Mouse (Mus musculus) forebrain, embryonic 16.5 days (tissue): ENCODE measurements around the gene Shank3. TPM values are rescaled to one million over a fixed set of nuclear protein-coding genes. Genes with fewer than 3 reads are reported as not detected.

Experiments
- ATAC-seq: fragments of 200-750 bp; cut with Nextera tagmentation; 2 replicates; pipeline ENCODE4 v1.8.0; 2017; ENCODE audit warnings: mild to moderate bottlenecking, moderate library complexity
- H3K27ac ChIP-seq: fragments of 300-500 bp; sonication (generic); 2 replicates; pipeline ENCODE4 v1.5.1; 2014; ENCODE audit warnings: low read length, control low read depth
- H3K27me3 ChIP-seq: fragments of 300-500 bp; sonication (generic); replicated peaks from 2 replicates; pipeline ENCODE4 v1.6.1; 2014; ENCODE audit warnings: low read length; ENCODE audit not compliant: control insufficient read depth, insufficient read depth
- H3K36me3 ChIP-seq: fragments of 300-500 bp; sonication (generic); 2 replicates; pipeline ENCODE4 v1.6.1; 2014; ENCODE audit not compliant: control insufficient read depth, insufficient read depth
- H3K4me1 ChIP-seq: fragments of 300-500 bp; sonication (generic); replicated peaks from 2 replicates; pipeline ENCODE4 v1.6.1; 2014; ENCODE audit warnings: low read length; ENCODE audit not compliant: control insufficient read depth, insufficient read depth
- H3K4me2 ChIP-seq: fragments of 300-500 bp; sonication (generic); 2 replicates; pipeline ENCODE4 v1.6.1; 2014; ENCODE audit warnings: mild to moderate bottlenecking, low read length, control low read depth
- H3K4me3 ChIP-seq: fragments of 300-500 bp; sonication (generic); replicated peaks from 2 replicates; pipeline ENCODE4 v1.5.1; 2014; ENCODE audit warnings: mild to moderate bottlenecking, low read length, control low read depth
- H3K9ac ChIP-seq: fragments of 300-500 bp; sonication (generic); replicated peaks from 2 replicates; pipeline ENCODE4 v1.6.1; 2014; ENCODE audit warnings: low read depth, low read length, control low read depth
- H3K9me3 ChIP-seq: fragments of 300-500 bp; sonication (generic); 2 replicates; pipeline ENCODE4 v1.6.1; 2016; ENCODE audit warnings: low read length; ENCODE audit not compliant: control insufficient read depth
- WGBS: fragments of 180-500 bp; shearing (Covaris S2); extraction: QIAGEN DNeasy Blood & Tissue Kit; methylation state at CpG from one replicate; pipeline ENCODE4 v1.1.7; 2014; 5-methylcytosine and 5-hydroxymethylcytosine counted together
- polyA plus RNA-seq: library from polyadenylated mRNA; unstranded; fragments of >200 nt; fragmentation: Nextera tagmentation; extraction: Ambion mirVana; gene quantifications from 2 replicates; pipeline ENCODE4 v1.2.1, GENCODE M21; 2015

Gene Shank3
- polyA plus RNA-seq, 1 experiment from 2014 or later: 14.1 TPM

GRCm38 (mm10) chr15:89494970-89495369 lies 4.5 kb upstream of the Shank3 start:
- no peak overlapping the region for H3K9ac ChIP-seq
- peaks cover 4% of the 10 kb centered on the region; the same call in 1 of the 2 replicates for H3K9me3 ChIP-seq
- ATAC-seq: no peak
- H3K36me3 ChIP-seq: no peaks in the 10 kb centered on the region
- WGBS: 76% methylated on average over 4 of the region's 4 CpGs
- peaks cover 3% of the 10 kb centered on the region; the same call in 1 of the 2 replicates for H3K27me3 ChIP-seq
- H3K4me3 ChIP-seq: no peak overlapping the region
- no peak overlapping the region for H3K27ac ChIP-seq
- H3K4me2 ChIP-seq: no peak overlapping the region
- peaks cover 10% of the 10 kb centered on the region for H3K4me1 ChIP-seq

GRCm38 (mm10) chr15:89496131-89496530 lies 3.3 kb upstream of the Shank3 start:
- Histone ChIP-seq H3K4me3 (no peak overlapping the region), H3K4me1 (peaks cover 17% of the 10 kb centered on the region), H3K9ac (no peak overlapping the region), H3K27ac (no peak overlapping the region), H3K36me3 (no peaks in the 10 kb centered on the region), H3K4me2 (no peak overlapping the region), H3K27me3 (peaks cover 3% of the 10 kb centered on the region; the same call in 1 of the 2 replicates), H3K9me3 (peaks cover 4% of the 10 kb centered on the region; the same call in 1 of the 2 replicates)
- no peak for ATAC-seq
- WGBS: 11% methylated on average over 4 of the region's 4 CpGs

GRCm38 (mm10) chr15:89496841-89497240 lies 2.6 kb upstream of the Shank3 start:
- no peak overlapping the region for H3K27ac ChIP-seq

GRCm38 (mm10) chr15:89497391-89498048 lies 1.9 kb upstream of the Shank3 start:
- peaks cover under 1% of the 10 kb centered on the region; the same call in 1 of the 2 replicates for H3K9me3 ChIP-seq
- no peak overlapping the region for H3K4me2 ChIP-seq
- WGBS: 31% methylated on average over 4 of the region's 4 CpGs
- no peak overlapping the region for H3K9ac ChIP-seq
- no peak overlapping the region for H3K4me3 ChIP-seq
- H3K27me3 ChIP-seq: peaks cover 9% of the 10 kb centered on the region; the same call in 1 of the 2 replicates
- no peaks in the 10 kb centered on the region for H3K36me3 ChIP-seq
- H3K27ac ChIP-seq: no peak overlapping the region
- H3K4me1 ChIP-seq: peaks cover 17% of the 10 kb centered on the region
- ATAC-seq: no peak

More at GRCm38 (mm10) chr15:89496841-89497240, 2.6 kb upstream of the Shank3 start:
- no peak overlapping the region for H3K4me3 ChIP-seq
- peaks cover 17% of the 10 kb centered on the region for H3K4me1 ChIP-seq
- no peak overlapping the region for H3K9ac ChIP-seq
- no peak for ATAC-seq
- H3K36me3 ChIP-seq: no peaks in the 10 kb centered on the region
- WGBS: 27% methylated on average over 2 of the region's 2 CpGs
- H3K4me2 ChIP-seq: no peak overlapping the region
- peaks cover 7% of the 10 kb centered on the region; the same call in 1 of the 2 replicates for H3K27me3 ChIP-seq
- peaks cover 4% of the 10 kb centered on the region; the same call in 1 of the 2 replicates for H3K9me3 ChIP-seq

GRCm38 (mm10) chr15:89498049-89498960 lies 1.1 kb upstream of the Shank3 start:
- Histone ChIP-seq H3K27ac (0 out of 2 replicates have a peak overlapping the region, but pooled peaks have one; percentile 47), H3K4me2 (peak overlapping the region; percentile 75), H3K36me3 (no peaks in the 10 kb centered on the region), H3K4me1 (peaks cover 17% of the 10 kb centered on the region), H3K9me3 (no peaks in the 10 kb centered on the region), H3K9ac (peak overlapping the region; percentile 83), H3K27me3 (peaks cover 9% of the 10 kb centered on the region; the same call in 1 of the 2 replicates), H3K4me3 (peak overlapping the region; percentile 73)
- ATAC-seq: peak; percentile 36
- WGBS: 3% methylated on average over 40 of the region's 41 CpGs

GRCm38 (mm10) chr15:89499784-89500220 lies 379 bp downstream of the Shank3 start:
- H3K4me2 ChIP-seq: peak overlapping the region; percentile 75
- 1% methylated on average over 30 of the region's 60 CpGs for WGBS
- peaks cover 17% of the 10 kb centered on the region for H3K4me1 ChIP-seq
- peak overlapping the region; percentile 47 for H3K27ac ChIP-seq
- H3K4me3 ChIP-seq: peak overlapping the region; percentile 73
- peaks cover 9% of the 10 kb centered on the region; the same call in 1 of the 2 replicates for H3K27me3 ChIP-seq
- no peaks in the 10 kb centered on the region for H3K9me3 ChIP-seq
- peak overlapping the region; percentile 83 for H3K9ac ChIP-seq
- peak; percentile 80 for ATAC-seq
- H3K36me3 ChIP-seq: no peaks in the 10 kb centered on the region; the same call in 1 of the 2 replicates

GRCm38 (mm10) chr15:89500221-89500791 lies 883 bp downstream of the Shank3 start:
- H3K4me2 ChIP-seq: peak overlapping the region; percentile 75
- peak overlapping the region; percentile 83 for H3K9ac ChIP-seq
- no peaks in the 10 kb centered on the region for H3K9me3 ChIP-seq
- peak overlapping the region; percentile 73 for H3K4me3 ChIP-seq
- WGBS: 1% methylated on average over 35 of the region's 35 CpGs
- no peaks in the 10 kb centered on the region; the same call in 1 of the 2 replicates for H3K36me3 ChIP-seq
- H3K4me1 ChIP-seq: peaks cover 17% of the 10 kb centered on the region
- peak; percentile 41 for ATAC-seq
- no peak overlapping the region for H3K27ac ChIP-seq
- peaks cover 9% of the 10 kb centered on the region; the same call in 1 of the 2 replicates for H3K27me3 ChIP-seq

- Histone ChIP-seq H3K4me1 (peaks cover 17% of the 10 kb centered on the region), H3K27ac (no peak overlapping the region), H3K36me3 (no peaks in the 10 kb centered on the region; the same call in 1 of the 2 replicates), H3K9me3 (no peaks in the 10 kb centered on the region), H3K27me3 (peaks cover 9% of the 10 kb centered on the region; the same call in 1 of the 2 replicates), H3K9ac (no peak overlapping the region), H3K4me3 (no peak overlapping the region), H3K4me2 (no peak overlapping the region)
- ATAC-seq: no peak
- 89% methylated on average over 3 of the region's 3 CpGs for WGBS
Measured at GRCm38 (mm10) chr15:89501321-89501720, 1.9 kb downstream of the Shank3 start.
